Comparison of ENCODE assay signal across 28 mouse cellular contexts in genomic region chr5:80255046-80255445, GRCm38 (mm10).
A peak's percentile ranks its signal among the peaks of the same experiment; 100 is the strongest.
DNase-seq lines count a peak whose midpoint lies in the region; ATAC-seq lines count a peak whose summit lies in the region.
"Had no signal": no experiment of that assay in that cellular context is flagged by ENCODE, and none has a peak within 500 bp of the region (broad histone marks: within the 10 kb centered on the region; RNA-seq: fewer than 3 reads in every experiment).

No protein-coding gene starts in this region.

- H3K36me3 ChIP-seq in forebrain, embryonic 11.5 days (ENCODE audit: control insufficient read depth, insufficient read depth, low read length): no peaks in the 10 kb centered on the region
- no peaks in the 10 kb centered on the region for H3K36me3 ChIP-seq in forebrain, embryonic 10.5 days (replicated peaks)
- H3K36me3 ChIP-seq in midbrain, embryonic 14.5 days (ENCODE audit: control insufficient read depth, insufficient read depth, low read length): no peaks in the 10 kb centered on the region
- H3K36me3 ChIP-seq in midbrain, embryonic 10.5 days: no peaks in the 10 kb centered on the region
- no peaks in the 10 kb centered on the region for H3K36me3 ChIP-seq in forebrain, embryonic 13.5 days (ENCODE audit: poor library complexity, severe bottlenecking)
- H3K36me3 ChIP-seq: embryonic facial prominence, embryonic 12.5 days; heart, embryonic 13.5 days; liver, embryonic 15.5 days; lung, embryonic 15.5 days had no signal

- ATAC-seq in forebrain, embryonic 11.5 days (replicated peaks; ENCODE audit: low FRiP score): peak; percentile 84
- ATAC-seq in midbrain, embryonic 14.5 days (ENCODE audit: low FRiP score, low TSS enrichment): no peak
- peak; percentile 83 for ATAC-seq in forebrain, embryonic 13.5 days
- ATAC-seq in granulocyte monocyte progenitor cell, adult 5-6 weeks (replicated peaks; ENCODE audit: poor library complexity, severe bottlenecking): no peak

- no peak for DNase-seq in forebrain, embryonic 11.5 days (ENCODE audit: low spot score)
- no peak for DNase-seq in forebrain, embryonic 10.5 days (ENCODE audit: extremely low spot score, low spot score)
- DNase-seq in midbrain, embryonic 14.5 days: peak; percentile 39
- DNase-seq in midbrain, embryonic 10.5 days (ENCODE audit: low spot score): no peak
- peak; percentile 95 for DNase-seq in retina, postnatal 1 day
- DNase-seq in heart, adult 18-20 months: no peak
- DNase-seq: adrenal gland, postnatal 36 days; cerebellum, adult 11-12 months; cerebellum, postnatal 10 days; gastrocnemius, postnatal 14 days; heart, adult 2 months; heart, postnatal 14 days; kidney, adult 11 months; kidney, postnatal 4 days; left cerebral cortex, postnatal 4 days; liver; lung, postnatal 36 days; right cerebral cortex, postnatal 25 days; thymus, postnatal 14 days had no signal

- no peak overlapping the region for H3K4me3 ChIP-seq in forebrain, embryonic 11.5 days (ENCODE audit: low read depth, low read length)
- no peak overlapping the region for H3K4me3 ChIP-seq in forebrain, embryonic 10.5 days
- no peak overlapping the region for H3K4me3 ChIP-seq in midbrain, embryonic 14.5 days (replicated peaks; ENCODE audit: low read depth, low read length)
- H3K4me3 ChIP-seq in midbrain, embryonic 10.5 days: no peak overlapping the region
- no peak overlapping the region for H3K4me3 ChIP-seq in forebrain, embryonic 13.5 days
- H3K4me3 ChIP-seq: embryonic facial prominence, embryonic 12.5 days; erythroblast, embryonic 14.5 days; heart, adult 2 months; heart, embryonic 13.5 days; left cerebral cortex, adult 2 months; liver, embryonic 15.5 days; lung, embryonic 15.5 days; myocyte had no signal

- no peak overlapping the region for H3K9ac ChIP-seq in forebrain, embryonic 11.5 days (ENCODE audit: low read length)
- H3K9ac ChIP-seq in midbrain, embryonic 14.5 days (replicated peaks; ENCODE audit: low read length): no peak overlapping the region
- H3K9ac ChIP-seq in forebrain, embryonic 13.5 days: no peak overlapping the region
- H3K9ac ChIP-seq: embryonic facial prominence, embryonic 12.5 days; heart, embryonic 13.5 days; liver, embryonic 15.5 days; lung, embryonic 15.5 days had no signal

- no peak overlapping the region for H3K27ac ChIP-seq in forebrain, embryonic 11.5 days (ENCODE audit: low read depth, low read length)
- H3K27ac ChIP-seq in forebrain, embryonic 10.5 days: no peak overlapping the region
- H3K27ac ChIP-seq in midbrain, embryonic 14.5 days (replicated peaks; ENCODE audit: low read depth, low read length): no peak overlapping the region
- no peak overlapping the region for H3K27ac ChIP-seq in midbrain, embryonic 10.5 days (replicated peaks)
- no peak overlapping the region; the same call in 1 of the 2 replicates for H3K27ac ChIP-seq in forebrain, embryonic 13.5 days
- H3K27ac ChIP-seq: embryonic facial prominence, embryonic 12.5 days; heart, adult 2 months; heart, embryonic 13.5 days; left cerebral cortex, adult 2 months; liver, embryonic 15.5 days; lung, embryonic 15.5 days had no signal

- no peak overlapping the region for H3K4me2 ChIP-seq in forebrain, embryonic 11.5 days (ENCODE audit: low read depth, low read length, severe bottlenecking)
- H3K4me2 ChIP-seq in midbrain, embryonic 14.5 days (ENCODE audit: low read length): no peak overlapping the region
- no peak overlapping the region for H3K4me2 ChIP-seq in forebrain, embryonic 13.5 days
- H3K4me2 ChIP-seq: embryonic facial prominence, embryonic 12.5 days; heart, embryonic 13.5 days; liver, embryonic 15.5 days; lung, embryonic 15.5 days had no signal

- WGBS in forebrain, embryonic 11.5 days: 56% methylated on average over 9 of the region's 9 CpGs
- WGBS in forebrain, embryonic 10.5 days: 77% methylated on average over 9 of the region's 9 CpGs
- WGBS in midbrain, embryonic 14.5 days: 51% methylated on average over 9 of the region's 9 CpGs
- 90% methylated on average over 9 of the region's 9 CpGs for WGBS in midbrain, embryonic 10.5 days
- WGBS in forebrain, embryonic 13.5 days: 25% methylated on average over 9 of the region's 9 CpGs

- H3K4me1 ChIP-seq in forebrain, embryonic 11.5 days (replicated peaks; ENCODE audit: control insufficient read depth, insufficient read depth, low read length): no peaks in the 10 kb centered on the region
- no peaks in the 10 kb centered on the region for H3K4me1 ChIP-seq in forebrain, embryonic 10.5 days
- H3K4me1 ChIP-seq in midbrain, embryonic 14.5 days (ENCODE audit: control insufficient read depth, insufficient read depth, low read length): no peaks in the 10 kb centered on the region
- no peaks in the 10 kb centered on the region for H3K4me1 ChIP-seq in midbrain, embryonic 10.5 days
- H3K4me1 ChIP-seq in forebrain, embryonic 13.5 days: peaks cover 4% of the 10 kb centered on the region; the same call in 1 of the 2 replicates
- H3K4me1 ChIP-seq: embryonic facial prominence, embryonic 12.5 days; heart, embryonic 13.5 days; liver, embryonic 15.5 days; lung, embryonic 15.5 days had no signal

- no peaks in the 10 kb centered on the region for H3K9me3 ChIP-seq in forebrain, embryonic 11.5 days (ENCODE audit: control insufficient read depth, low read length)
- H3K9me3 ChIP-seq in forebrain, embryonic 10.5 days: no peaks in the 10 kb centered on the region
- H3K9me3 ChIP-seq in midbrain, embryonic 14.5 days (ENCODE audit: control insufficient read depth, low read length): no peaks in the 10 kb centered on the region
- H3K9me3 ChIP-seq in midbrain, embryonic 10.5 days (replicated peaks): no peaks in the 10 kb centered on the region
- H3K9me3 ChIP-seq in forebrain, embryonic 13.5 days (replicated peaks): no peaks in the 10 kb centered on the region
- H3K9me3 ChIP-seq: embryonic facial prominence, embryonic 12.5 days; heart, embryonic 13.5 days; liver, embryonic 15.5 days; lung, embryonic 15.5 days had no signal

- no peaks in the 10 kb centered on the region for H3K27me3 ChIP-seq in forebrain, embryonic 11.5 days (ENCODE audit: control insufficient read depth, insufficient read depth, low read length)
- no peaks in the 10 kb centered on the region for H3K27me3 ChIP-seq in forebrain, embryonic 10.5 days (ENCODE audit: poor library complexity, severe bottlenecking)
- H3K27me3 ChIP-seq in midbrain, embryonic 14.5 days (ENCODE audit: control insufficient read depth, insufficient read depth, low read length): no peaks in the 10 kb centered on the region
- no peaks in the 10 kb centered on the region for H3K27me3 ChIP-seq in midbrain, embryonic 10.5 days (ENCODE audit: low read depth, poor library complexity, severe bottlenecking)
- H3K27me3 ChIP-seq in forebrain, embryonic 13.5 days: no peaks in the 10 kb centered on the region
- H3K27me3 ChIP-seq: embryonic facial prominence, embryonic 12.5 days; heart, embryonic 13.5 days; liver, embryonic 15.5 days; lung, embryonic 15.5 days had no signal

Comparison
In these comparisons a context has a peak if more than half of its experiments do, and no peak if none do; other contexts are left out.
1. DNase-seq: peak in midbrain, embryonic 14.5 days (single experiment) and retina, postnatal 1 day (single experiment); none in forebrain, embryonic 11.5 days (single experiment), forebrain, embryonic 10.5 days (single experiment), midbrain, embryonic 10.5 days (single experiment) and heart, adult 18-20 months (0 of 2).
2. ATAC-seq: peak in forebrain, embryonic 11.5 days (single experiment) and forebrain, embryonic 13.5 days (single experiment); none in midbrain, embryonic 14.5 days (single experiment) and granulocyte monocyte progenitor cell, adult 5-6 weeks (single experiment).